Mouse (Mus musculus) liver, postnatal 0 days (tissue): ENCODE measurements around the gene Vasn.

Experiments
- CTCF ChIP-seq: sonication (generic); IDR thresholded peaks from 2 replicates; pipeline ENCODE4 v1.5.1; 2016; ENCODE audit warnings: antibody characterized with exemption, low read depth
- EP300 ChIP-seq: IDR thresholded peaks from 2 replicates; pipeline ENCODE4 v1.6.1; 2016; ENCODE audit warnings: antibody characterized with exemption, low read depth, mild to moderate bottlenecking

GRCm38 (mm10) chr16:4641119-4641838, 1.5 kb downstream of the Vasn start:
- no peak for TF ChIP-seq EP300
- TF ChIP-seq CTCF: no peak
